Mouse (Mus musculus) kidney, adult 11 months (tissue): Measurements from ENCODE around the gene Asic2.
"Not testable (repeated sequence)": the region's sequence is repeated elsewhere in the genome, so short reads cannot be mapped to it uniquely, and the experiment has no call there.

Experiments used
- DNase-seq: peaks from one replicate; pipeline ENCODE4 v3.0.0; 2022

Asic2 gene

DNA sequence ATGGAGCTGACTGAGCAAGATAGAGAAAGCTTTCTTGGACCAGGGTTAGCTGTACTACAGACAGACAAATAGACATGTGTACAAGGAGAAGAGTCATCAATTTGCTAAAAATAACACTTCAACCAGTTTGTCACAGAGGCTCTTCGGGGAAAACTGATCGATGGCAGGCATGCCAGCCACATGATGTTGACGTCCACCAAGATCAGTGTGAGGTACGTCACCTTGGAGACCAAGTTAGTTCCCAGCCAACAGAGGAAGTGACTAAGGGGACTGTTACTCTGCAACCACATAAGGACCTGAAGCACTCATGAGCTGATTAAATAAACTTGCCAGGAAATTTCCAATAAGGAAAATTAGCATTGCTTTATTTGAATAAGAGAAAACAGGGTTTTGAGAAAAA, 557.0 kb downstream of the Asic2 start:
- no peak for DNase-seq

DNA sequence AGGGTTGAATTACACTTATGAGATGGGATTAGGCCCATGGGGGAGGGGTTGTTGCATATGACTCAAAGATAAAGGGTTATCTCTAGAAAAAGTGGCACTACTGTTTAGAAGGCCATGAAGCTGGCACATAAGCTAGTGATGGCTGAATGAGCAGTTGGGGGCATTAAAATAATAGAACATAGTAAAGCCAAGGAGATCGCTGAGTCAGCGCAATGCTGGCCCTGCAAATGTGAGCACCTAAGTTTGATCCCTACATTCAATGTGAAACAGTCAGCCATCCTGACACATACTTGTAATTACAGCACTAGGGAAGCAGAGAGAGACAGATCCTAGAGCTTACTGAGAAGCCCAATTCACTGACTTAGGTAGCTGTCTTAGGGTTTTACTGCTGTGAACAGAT, 562.3 kb downstream of the Asic2 start:
- DNase-seq, result no peak

DNA sequence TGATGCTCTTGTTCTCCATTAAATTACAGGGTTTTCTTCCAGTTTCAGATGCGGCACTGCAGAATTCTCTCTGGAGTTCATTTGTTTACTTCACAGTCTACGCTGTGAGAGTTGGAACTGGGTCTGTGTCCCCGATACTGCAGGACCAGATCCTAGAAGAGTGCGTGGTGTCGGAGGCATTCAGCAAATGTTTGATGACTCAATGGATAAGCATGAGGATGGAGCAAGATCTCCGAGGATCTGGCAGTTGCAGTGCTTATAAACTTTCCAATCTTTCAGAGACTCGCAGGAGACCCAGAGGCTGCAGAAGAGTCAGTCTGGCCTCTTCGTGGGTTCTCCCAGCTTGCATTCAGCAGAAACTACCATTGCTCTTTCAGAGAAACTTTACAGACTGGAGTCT, 566.0 kb downstream of the Asic2 start:
- no peak for DNase-seq

DNA sequence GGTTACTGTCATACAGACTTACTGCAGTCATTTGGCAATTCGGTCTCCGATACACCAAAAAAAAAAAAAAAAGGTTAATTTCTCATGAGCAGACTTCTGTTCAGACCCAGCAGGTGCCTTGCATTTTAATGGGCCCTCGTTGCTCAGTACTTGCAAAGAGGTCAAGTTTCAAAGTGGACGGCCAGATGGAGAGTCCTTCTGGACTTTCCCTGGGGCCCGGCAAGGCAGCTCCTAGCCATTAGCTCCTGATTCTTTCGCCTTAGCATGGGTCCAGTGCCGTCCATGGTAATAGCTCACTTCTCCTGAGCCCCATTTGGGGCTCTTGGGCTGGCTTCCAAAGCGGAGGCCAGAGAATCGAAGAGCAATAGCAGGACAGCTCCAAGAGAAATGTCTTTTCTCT, 575.4 kb downstream of the Asic2 start:
- DNase-seq, result no peak

DNA sequence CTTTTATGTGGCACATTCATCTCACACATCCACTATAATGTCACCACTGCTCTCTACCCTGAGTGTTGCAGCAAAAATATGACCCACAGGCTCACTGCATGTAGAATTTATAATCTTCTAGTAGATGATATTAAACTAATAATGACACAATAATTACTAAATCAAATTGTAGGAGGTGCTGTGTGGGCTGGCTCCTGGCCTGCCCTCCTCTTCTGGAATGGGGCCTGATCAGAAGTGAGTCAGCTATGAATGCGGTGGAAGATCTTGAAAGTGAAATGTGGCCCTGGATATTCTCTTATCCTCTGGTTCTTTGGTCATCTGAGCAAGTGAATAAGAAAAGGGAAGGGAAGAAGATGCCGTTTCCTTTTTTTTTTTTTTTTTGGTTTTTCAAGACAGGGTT, 582.1 kb downstream of the Asic2 start:
- DNase-seq, result no peak

DNA sequence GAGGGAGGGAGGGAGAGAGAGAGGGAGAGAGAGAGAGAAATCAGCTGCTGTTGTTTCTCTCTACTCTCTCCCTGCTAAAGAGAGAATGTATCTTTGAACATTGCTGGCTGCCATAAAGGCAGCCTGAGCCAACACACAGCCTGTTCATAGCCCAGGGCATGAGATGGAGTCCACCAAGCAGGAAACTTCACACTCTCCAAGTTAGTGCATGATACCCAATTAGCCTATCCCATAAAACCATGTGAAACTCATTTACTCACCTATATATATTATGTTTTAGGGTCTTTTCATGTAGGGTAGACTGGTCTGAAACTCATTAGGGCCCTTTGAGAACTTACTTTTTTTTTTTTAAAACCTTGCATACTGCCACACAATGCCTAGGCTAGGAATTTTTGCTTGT, 582.7 kb downstream of the Asic2 start:
- no peak for DNase-seq

DNA sequence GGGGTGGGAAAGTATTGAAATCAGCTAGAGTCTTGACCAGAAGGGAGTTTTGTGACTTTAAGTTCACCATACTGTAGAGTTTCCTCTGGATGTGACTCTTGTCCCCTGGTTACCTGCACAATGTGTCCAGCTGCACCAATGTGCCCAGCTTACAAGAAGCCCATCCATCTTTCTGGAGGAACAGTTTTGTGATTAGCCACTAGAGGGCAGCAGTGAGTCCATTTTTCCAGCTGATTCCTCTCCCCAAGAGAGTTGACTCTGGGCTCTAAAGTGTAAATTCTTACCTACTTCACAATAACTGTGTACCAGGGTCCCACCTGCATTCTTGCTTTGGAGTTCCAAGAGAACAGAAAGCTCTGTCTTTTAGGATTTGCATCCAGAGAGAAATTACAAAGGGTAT, 593.4 kb downstream of the Asic2 start:
- DNase-seq, result peak; percentile 15

DNA sequence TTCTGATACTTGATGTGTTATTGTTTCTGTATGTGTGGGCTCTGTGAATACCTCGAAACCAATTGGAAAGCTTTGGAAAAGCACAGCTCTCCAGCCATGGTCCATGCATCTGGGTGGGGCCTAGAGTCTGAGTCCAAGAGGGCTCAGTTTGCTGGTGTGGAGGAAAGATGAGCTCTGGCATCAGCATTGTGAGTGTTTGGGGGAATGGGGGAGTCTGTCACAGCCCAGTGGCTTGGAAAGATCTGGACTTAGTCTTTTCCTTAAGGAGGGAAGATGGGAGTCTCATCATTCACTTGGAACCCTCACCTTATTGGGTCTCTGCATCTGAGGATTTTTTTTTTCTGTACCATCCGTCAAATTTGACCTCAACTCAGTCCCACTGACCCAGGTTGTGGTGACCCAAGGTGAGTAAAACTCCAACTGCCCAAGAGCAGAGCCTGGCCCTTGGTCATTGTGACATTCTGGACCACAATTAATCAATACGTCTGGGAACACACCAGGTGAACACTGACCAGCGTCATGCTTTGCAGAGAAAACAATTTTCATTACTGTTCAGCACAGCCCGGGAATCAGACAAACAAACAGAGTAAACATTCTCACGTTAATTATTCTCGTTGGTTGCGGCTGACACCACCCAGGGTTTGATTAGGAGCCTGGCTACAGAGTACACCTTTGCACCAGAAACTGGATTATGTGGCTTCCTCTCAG, 594.1 kb downstream of the Asic2 start:
- DNase-seq, result no peak

DNA sequence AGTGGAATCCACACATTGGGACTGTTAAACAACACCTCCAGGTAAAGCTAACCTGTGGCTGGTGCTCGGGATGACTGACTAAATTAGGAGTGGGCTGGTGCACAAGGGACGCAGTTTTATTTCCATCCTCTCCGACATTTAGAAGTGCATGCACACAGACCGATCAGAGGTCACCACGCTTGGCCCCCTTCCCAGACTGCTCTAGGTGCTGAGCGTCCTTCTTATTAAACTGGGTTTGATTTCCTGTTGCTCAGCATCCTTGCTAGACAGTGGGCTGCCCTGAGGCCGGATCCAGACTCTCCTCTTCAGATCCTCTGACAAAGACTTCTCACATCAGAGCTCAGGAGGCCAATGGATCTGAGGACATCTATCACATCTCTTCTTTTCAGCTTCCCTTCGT, 596.7 kb downstream of the Asic2 start:
- DNase-seq, result peak; percentile 14

DNA sequence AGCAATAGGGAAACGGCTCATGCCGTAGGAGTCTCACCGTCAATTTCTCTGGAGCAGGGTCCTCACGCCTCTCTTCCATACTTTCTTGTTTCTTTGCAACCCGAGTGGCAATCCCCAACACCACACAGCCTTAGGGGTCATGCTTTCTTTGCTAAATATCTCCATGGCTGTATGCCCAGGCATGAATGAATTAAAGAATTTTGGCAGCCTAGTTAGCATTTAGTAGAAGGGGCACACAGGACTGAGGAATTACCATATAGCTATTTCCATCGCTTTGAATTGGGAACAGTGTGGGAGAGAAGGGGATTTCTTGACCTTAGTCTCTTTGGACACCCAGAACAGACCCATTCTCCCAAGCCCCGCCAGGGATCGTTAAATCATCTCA, 597.8 kb downstream of the Asic2 start:
- DNase-seq, result no peak

DNA sequence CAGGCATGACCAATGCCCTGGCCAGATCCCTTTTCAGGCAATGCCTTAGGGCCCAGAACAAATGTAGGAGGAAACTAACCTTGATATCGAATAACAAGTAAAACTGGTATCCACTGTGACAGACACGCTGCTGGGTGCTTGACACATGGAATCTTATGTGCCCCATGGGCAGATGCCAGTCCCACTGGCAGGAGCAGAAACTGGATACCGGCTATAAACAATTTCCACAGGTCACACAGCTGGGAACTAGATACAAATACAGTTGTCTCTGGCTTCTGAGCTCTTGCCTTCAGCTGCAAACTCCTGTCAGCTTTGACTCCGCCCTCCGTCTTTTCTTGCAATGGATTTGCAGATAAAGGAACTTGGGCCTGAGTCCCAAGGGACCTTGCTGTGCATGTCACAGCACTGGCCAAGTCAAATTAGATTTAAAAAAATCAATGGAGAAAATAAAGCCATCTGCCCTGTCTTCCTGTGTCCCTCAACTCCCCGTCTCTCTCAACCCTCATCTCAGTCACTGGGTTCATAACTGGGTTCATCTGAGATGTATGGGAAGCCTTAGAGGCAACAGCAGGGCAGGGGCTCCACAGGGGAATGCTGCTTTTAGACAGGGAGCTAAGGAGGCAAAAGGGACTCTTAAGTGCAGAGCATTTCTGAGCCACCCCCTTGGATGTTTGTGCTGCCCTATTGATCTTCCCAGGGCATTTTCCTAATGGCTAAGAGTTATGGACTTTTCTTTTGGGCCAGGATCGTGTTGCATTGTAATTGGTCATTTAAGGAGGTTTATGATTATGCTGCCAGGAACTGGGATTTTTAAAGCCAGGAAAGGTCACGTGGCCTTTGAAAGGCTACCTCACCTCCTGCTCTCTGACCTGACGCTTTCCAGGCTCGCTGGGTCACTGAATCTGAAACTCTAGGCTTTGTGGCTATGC, 598.5 kb downstream of the Asic2 start:
- peak; percentile 19 for DNase-seq

DNA sequence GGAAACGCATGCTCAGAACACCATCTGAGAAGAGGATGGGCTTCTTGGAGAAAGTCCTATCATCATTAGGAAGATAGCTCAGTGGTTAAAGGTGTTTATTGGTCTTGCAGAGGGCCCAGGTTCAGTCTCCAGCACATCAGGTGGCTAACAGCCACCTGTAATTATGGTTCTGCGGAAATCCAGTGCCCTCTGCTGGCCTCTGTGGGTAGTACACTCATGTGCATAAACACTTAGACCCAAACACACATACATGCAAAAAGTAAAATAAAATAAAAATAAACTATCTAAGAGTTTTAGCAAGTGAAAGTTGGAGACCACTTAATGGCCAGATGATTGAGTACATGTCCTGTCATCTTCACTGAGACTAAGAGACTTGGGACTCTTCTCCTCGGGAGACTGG, 603.8 kb downstream of the Asic2 start:
- no peak for DNase-seq

DNA sequence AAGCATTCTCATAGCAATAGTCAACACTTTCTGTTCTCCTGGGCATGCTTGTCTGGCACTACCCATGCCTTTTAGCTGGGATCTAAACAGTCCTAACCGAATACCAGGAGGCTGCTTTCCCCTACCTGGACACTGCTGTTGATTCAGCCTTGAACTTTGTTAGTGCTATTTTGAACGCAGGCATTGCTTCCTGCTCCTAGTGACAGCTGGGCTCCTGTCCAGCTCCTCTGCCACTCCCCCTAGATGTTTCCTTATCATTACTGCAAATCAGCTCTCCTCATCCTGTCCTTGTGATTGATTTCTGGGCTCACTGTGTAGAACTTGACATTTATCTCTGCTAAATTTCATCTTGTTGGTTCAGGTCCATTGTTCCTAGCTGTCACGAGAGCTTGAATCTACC, 605.8 kb downstream of the Asic2 start:
- DNase-seq, result peak; percentile 22

DNA sequence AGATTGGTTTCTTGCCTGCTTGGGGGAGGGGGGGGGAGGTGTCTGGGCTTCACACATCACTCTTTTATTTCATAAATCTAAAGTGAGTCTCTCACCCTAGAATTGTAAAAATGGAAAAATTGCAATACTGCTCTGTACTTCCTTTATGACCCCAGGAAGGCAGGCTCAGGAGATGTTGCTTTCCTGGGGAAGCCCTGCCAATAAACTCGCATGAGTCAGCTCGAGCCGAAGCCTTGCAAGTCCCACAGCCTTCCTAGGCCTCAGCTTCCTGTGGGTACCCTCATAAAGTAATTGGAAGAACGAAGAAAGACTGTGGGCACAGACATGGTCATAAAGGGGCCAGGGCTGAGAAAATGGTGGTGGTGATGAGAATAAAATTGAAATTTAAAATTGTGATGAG, 607.2 kb downstream of the Asic2 start:
- DNase-seq, result no peak

DNA sequence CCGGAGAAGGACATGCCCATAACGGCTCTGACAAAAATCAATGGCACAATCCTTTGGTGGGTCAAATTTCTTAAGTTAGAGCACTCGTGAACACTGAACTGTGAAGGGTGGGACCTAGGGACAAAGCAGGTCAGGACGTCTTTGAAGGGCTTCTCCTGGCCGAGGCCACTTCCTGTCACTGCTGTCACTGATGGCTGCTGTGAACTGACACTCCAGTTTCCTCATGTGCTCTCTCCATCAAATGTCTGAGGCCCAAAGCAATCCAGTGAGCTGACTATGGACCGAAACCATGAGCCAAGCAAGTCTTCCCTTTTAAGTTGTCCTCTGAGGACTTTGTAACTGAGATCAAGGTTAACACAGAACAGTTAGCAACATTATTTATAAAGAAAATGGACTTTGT, 617.8 kb downstream of the Asic2 start:
- not testable (repeated sequence) for DNase-seq

DNA sequence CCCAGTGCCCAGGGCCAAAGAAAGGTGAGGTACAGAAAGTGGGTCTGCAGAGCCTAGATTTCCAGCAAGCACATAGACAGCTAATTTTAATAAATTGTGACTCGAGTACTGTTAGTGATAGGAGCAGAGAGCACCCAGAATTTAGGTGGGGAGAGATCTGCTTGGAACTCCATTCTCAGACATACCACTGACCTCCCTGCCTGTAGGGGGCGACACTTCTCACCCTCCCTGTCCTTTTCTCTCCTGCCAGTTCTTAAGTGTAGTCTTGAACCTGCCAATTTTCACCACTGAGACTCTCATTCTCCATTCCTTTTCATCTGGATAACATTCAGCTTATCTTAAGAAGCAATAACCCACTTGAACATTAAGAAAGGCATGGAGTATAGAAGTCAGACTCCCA, 636.3 kb downstream of the Asic2 start:
- no peak for DNase-seq

DNA sequence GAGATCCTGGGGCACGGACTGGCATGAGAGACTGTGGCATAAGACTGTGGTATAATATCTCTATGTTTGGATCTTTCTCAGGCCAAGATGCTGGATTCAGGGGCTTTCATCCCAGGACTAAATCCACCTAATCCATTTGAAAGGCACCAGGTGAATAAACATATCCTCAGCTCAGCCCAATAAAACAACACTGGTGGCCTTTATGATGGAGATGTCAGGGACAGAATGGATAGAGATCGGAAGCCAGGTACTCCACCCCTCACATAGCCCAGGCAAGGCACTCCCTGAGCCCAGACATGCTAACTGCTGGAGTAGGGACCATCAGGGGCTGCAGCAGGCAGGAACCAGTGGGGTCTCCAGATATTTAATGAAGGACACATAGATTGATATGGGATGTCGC, 637.3 kb downstream of the Asic2 start:
- no peak for DNase-seq

DNA sequence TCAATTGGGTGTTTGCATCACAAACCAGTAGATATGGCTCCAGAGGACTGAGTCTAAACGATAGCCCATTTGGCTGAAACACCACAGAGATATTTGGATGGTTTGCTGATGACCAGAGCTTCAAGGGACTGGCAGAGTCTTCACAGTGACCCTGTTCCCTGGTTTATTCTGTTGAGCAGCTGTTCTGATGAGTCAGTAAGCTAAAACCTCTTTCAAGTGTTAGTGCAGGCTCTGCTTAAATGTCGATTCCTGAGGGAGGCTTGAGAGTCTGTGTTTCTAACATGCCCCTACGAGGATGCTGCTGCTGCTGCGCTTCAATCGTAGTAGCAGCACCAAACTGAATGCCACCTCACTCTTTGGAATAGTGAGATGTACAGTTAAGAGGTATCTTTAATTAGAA, 640.2 kb downstream of the Asic2 start:
- no peak for DNase-seq

DNA sequence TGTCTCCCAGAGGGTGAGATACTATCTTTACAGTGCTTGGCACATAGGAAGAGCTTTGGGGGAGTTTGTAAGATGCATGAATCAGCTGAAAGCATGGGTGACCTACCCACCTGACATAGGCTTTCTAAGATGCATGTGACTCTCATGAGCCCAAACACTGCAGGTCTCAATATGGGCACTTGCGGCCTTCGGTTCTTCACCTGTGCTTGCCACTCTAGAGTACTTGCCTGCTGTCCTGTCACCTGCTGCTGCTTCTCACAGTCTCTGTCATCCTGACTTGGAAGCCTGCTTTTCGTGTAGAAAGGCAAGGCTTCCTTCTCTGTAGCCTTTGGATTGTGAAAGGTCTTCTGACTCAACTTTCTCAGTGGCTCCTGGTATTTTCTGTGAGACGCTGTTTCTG, 645.1 kb downstream of the Asic2 start:
- DNase-seq, result no peak

DNA sequence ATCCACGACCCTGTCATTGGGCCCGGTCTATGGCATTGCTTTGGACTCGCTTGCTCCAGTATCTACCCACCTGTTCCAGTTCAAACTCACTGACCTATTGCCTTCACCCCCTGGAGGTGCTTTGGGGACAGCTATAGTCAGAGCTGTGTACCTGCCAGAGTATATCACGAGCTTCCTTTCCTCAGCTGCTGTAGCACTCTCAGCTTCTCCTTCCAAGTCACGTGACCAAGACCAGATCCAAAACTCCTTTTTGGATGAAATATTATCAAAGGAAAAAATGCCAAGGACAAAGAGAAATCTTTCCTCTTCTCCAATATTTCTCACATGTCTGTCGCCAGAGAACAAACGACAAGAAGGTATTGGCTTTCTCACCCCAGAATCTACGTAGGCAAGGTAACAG, 645.8 kb downstream of the Asic2 start:
- DNase-seq, result no peak

DNA sequence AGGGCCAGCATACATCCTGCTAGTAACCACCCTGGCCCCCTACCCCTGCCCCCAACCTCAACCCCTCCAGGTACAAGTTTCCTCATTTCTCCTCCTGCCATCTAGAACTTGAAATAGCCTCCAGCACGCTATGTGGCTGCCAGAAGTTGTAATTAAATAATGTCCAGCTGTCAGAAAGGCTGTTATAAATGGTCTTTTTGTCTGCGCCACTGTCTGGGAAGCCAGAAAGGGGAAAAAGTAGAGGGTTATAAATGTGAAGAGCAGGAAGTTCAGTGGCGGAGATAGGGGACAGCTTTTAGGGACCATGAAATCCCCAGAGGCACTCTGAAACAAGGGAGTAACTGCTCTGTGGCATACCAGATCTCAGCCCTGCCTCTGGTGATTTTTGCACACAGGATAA, 678.2 kb downstream of the Asic2 start:
- DNase-seq, result peak; percentile 21

DNA sequence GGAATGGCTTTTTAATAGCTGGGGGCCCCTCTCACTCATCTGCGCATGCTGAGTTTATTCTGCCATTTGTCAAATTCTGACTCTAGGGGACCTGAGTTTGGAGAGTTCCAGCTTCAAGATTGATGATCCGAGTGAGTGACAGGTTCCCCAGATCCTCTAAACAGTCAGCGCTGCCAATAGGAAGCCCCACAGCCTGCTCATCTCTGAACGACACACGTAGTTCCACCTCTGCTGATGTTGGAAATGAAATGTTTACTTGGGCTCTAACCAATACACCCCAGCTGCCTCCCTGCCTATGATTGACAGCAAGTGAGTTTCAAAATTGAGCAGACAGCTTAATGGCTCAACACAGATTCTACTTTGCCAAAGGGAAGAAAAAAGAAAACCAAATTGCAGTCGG, 685.1 kb downstream of the Asic2 start:
- no peak for DNase-seq

DNA sequence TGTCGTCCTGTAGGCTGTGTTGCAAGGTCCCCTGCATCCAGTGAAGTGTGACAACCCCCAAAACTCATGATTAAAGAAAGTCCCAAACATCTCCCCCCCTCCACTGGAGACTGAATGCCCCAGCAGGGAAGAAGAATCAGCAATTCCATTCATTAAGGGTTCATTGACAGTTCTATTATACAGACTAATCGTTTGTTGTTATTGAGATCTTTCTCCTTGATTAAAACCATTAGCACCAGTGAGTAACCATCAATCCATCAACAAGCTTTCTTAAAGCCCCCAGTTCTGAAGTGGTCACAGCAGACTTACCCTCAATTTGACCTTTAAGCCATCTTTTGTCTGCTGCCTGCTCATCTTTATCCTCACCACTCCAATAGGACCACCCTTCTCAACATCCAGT, 688.2 kb downstream of the Asic2 start:
- DNase-seq, result no peak

DNA sequence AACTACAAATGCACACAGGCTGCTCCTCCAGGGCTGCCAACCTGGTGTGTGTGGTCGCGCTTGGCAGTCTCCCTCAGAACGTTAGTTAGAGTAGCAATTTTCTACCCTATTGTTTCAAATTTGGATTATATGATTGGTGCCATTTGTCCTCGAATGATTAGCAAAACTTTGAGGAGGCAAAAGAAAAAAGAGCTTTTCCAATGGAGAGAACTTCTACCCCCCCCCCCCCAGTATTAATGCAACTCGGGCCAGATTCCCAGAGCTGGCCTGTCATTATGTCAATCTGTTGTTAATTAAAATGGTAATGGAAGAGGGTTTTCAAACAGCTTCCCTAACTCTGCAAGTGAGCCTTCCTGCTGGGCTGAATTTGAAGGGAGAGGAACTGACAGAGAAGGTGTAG, 690.9 kb downstream of the Asic2 start:
- DNase-seq, result no peak
